Mouse (Mus musculus): ENCODE data around the gene Olfr776. TPM values are rescaled to one million over a fixed set of nuclear protein-coding genes. Genes with fewer than 3 reads are reported as not detected.
"Not testable (repeated sequence)": the region's sequence is repeated elsewhere in the genome, so short reads cannot be mapped to it uniquely, and the experiment has no call there.

Gene Olfr776
- polyA plus RNA-seq (2014; fragmentation: Nextera tagmentation; extraction: Ambion mirVana): not detected in 2 replicates

- H3K27ac ChIP-seq (ENCODE audit: low read depth, low read length): no peak within 1 kb of the TSS
- DNase-seq (ENCODE audit: low spot score): no peak
- H3K9me3 ChIP-seq (replicated peaks; ENCODE audit: control insufficient read depth, low read length): no peaks in the 10 kb centered on the region
- H3K9ac ChIP-seq (ENCODE audit: low read length): no peak within 1 kb of the TSS
- H3K4me1 ChIP-seq (ENCODE audit: control insufficient read depth, insufficient read depth, low read length): no peaks in the 10 kb centered on the region
- no peak for ATAC-seq
- no peak within 1 kb of the TSS for H3K4me3 ChIP-seq (ENCODE audit: low read depth, low read length)
- H3K36me3 ChIP-seq (ENCODE audit: control insufficient read depth, insufficient read depth, low read length): no peaks in the 10 kb centered on the region
- H3K27me3 ChIP-seq (replicated peaks; ENCODE audit: control insufficient read depth, insufficient read depth, low read length): no peaks in the 10 kb centered on the region
- H3K4me2 ChIP-seq (ENCODE audit: low read length): no peak within 1 kb of the TSS
These were observed at the start of gene Olfr776 for GRCm38 (mm10) chr10:129258827-129259226. TSS of gene Olfr776 (plus strand) at chr10:129259127.

- ATAC-seq (no peak), DNase-seq (ENCODE audit: low spot score) (no peak)
- no peaks in the 10 kb centered on the region for H3K4me1 ChIP-seq (ENCODE audit: control insufficient read depth, insufficient read depth, low read length)
- H3K36me3 ChIP-seq (ENCODE audit: control insufficient read depth, insufficient read depth, low read length): no peaks in the 10 kb centered on the region
- WGBS: 80% methylated on average over 1 of the region's 1 CpGs
- H3K27me3 ChIP-seq (replicated peaks; ENCODE audit: control insufficient read depth, insufficient read depth, low read length): no peaks in the 10 kb centered on the region
- no peak overlapping the region for H3K4me2 ChIP-seq (ENCODE audit: low read length)
- no peak overlapping the region for H3K9ac ChIP-seq (ENCODE audit: low read length)
- no peak overlapping the region for H3K27ac ChIP-seq (ENCODE audit: low read depth, low read length)
- no peaks in the 10 kb centered on the region for H3K9me3 ChIP-seq (replicated peaks; ENCODE audit: control insufficient read depth, low read length)
- no peak overlapping the region for H3K4me3 ChIP-seq (ENCODE audit: low read depth, low read length)
These were observed 28.2 kb upstream of the Olfr776 start for GRCm38 (mm10) chr10:129230737-129231136.

GRCm38 (mm10) chr10:129235904-129236303 lies 23.0 kb upstream of the Olfr776 start, which contains the start of gene Olfr774:
TSS of gene Olfr774 (plus strand) at chr10:129236204.
- no peaks in the 10 kb centered on the region for H3K36me3 ChIP-seq (ENCODE audit: control insufficient read depth, insufficient read depth, low read length)
- H3K4me2 ChIP-seq (ENCODE audit: low read length): no peak within 1 kb of the TSS
- no peak for ATAC-seq
- DNase-seq (ENCODE audit: low spot score): no peak
- 73% methylated on average over 2 of the region's 2 CpGs for WGBS
- H3K4me3 ChIP-seq (ENCODE audit: low read depth, low read length): no peak within 1 kb of the TSS
- no peak within 1 kb of the TSS for H3K9ac ChIP-seq (ENCODE audit: low read length)
- no peaks in the 10 kb centered on the region for H3K27me3 ChIP-seq (replicated peaks; ENCODE audit: control insufficient read depth, insufficient read depth, low read length)
- no peak within 1 kb of the TSS for H3K27ac ChIP-seq (ENCODE audit: low read depth, low read length)
- H3K4me1 ChIP-seq (ENCODE audit: control insufficient read depth, insufficient read depth, low read length): no peaks in the 10 kb centered on the region
- no peaks in the 10 kb centered on the region for H3K9me3 ChIP-seq (replicated peaks; ENCODE audit: control insufficient read depth, low read length)

- no peaks in the 10 kb centered on the region for H3K4me1 ChIP-seq (ENCODE audit: control insufficient read depth, insufficient read depth, low read length)
- H3K27ac ChIP-seq (ENCODE audit: low read depth, low read length): no peak within 1 kb of the TSS
- 79% methylated on average over 3 of the region's 3 CpGs for WGBS
- H3K36me3 ChIP-seq (ENCODE audit: control insufficient read depth, insufficient read depth, low read length): no peaks in the 10 kb centered on the region
- H3K9ac ChIP-seq (ENCODE audit: low read length): no peak within 1 kb of the TSS
- ATAC-seq (no peak), DNase-seq (ENCODE audit: low spot score) (no peak)
- no peaks in the 10 kb centered on the region for H3K9me3 ChIP-seq (replicated peaks; ENCODE audit: control insufficient read depth, low read length)
- H3K27me3 ChIP-seq (replicated peaks; ENCODE audit: control insufficient read depth, insufficient read depth, low read length): no peaks in the 10 kb centered on the region
- no peak within 1 kb of the TSS for H3K4me3 ChIP-seq (ENCODE audit: low read depth, low read length)
- no peak within 1 kb of the TSS for H3K4me2 ChIP-seq (ENCODE audit: low read length)
These were observed 10.8 kb upstream of the Olfr776 start, which contains the start of gene Olfr775 for GRCm38 (mm10) chr10:129248112-129248511. TSS of gene Olfr775 (plus strand) at chr10:129248412.

- H3K27ac ChIP-seq (ENCODE audit: low read depth, low read length): no peak within 1 kb of the TSS
- ATAC-seq (no peak), DNase-seq (ENCODE audit: low spot score) (no peak)
- no peaks in the 10 kb centered on the region for H3K4me1 ChIP-seq (ENCODE audit: control insufficient read depth, insufficient read depth, low read length)
- H3K27me3 ChIP-seq (replicated peaks; ENCODE audit: control insufficient read depth, insufficient read depth, low read length): no peaks in the 10 kb centered on the region
- no peaks in the 10 kb centered on the region for H3K9me3 ChIP-seq (replicated peaks; ENCODE audit: control insufficient read depth, low read length)
- 92% methylated on average over 2 of the region's 2 CpGs for WGBS
- no peak within 1 kb of the TSS for H3K4me2 ChIP-seq (ENCODE audit: low read length)
- H3K9ac ChIP-seq (ENCODE audit: low read length): no peak within 1 kb of the TSS
- no peak within 1 kb of the TSS for H3K4me3 ChIP-seq (ENCODE audit: low read depth, low read length)
- H3K36me3 ChIP-seq (ENCODE audit: control insufficient read depth, insufficient read depth, low read length): no peaks in the 10 kb centered on the region
These were observed 12.2 kb downstream of the Olfr776 start, which contains the start of gene Olfr777 for GRCm38 (mm10) chr10:129271081-129271535. TSS of gene Olfr777 (minus strand) at chr10:129271485.

- not testable (repeated sequence) for H3K4me2 ChIP-seq (ENCODE audit: low read length); ATAC-seq; H3K9me3 ChIP-seq (replicated peaks; ENCODE audit: control insufficient read depth, low read length); H3K27ac ChIP-seq (ENCODE audit: low read depth, low read length); H3K27me3 ChIP-seq (replicated peaks; ENCODE audit: control insufficient read depth, insufficient read depth, low read length); H3K4me3 ChIP-seq (ENCODE audit: low read depth, low read length); H3K36me3 ChIP-seq (ENCODE audit: control insufficient read depth, insufficient read depth, low read length); DNase-seq (ENCODE audit: low spot score); H3K4me1 ChIP-seq (ENCODE audit: control insufficient read depth, insufficient read depth, low read length); H3K9ac ChIP-seq (ENCODE audit: low read length)
- whole genome bisulfite sequencing: 65% methylated on average over 1 of the region's 1 CpGs
These were observed 54.0 kb downstream of the Olfr776 start for GRCm38 (mm10) chr10:129312973-129313372.

- H3K9ac ChIP-seq (ENCODE audit: low read length); H3K4me3 ChIP-seq (ENCODE audit: low read depth, low read length); ATAC-seq; H3K4me2 ChIP-seq (ENCODE audit: low read length); H3K9me3 ChIP-seq (replicated peaks; ENCODE audit: control insufficient read depth, low read length); DNase-seq (ENCODE audit: low spot score); H3K4me1 ChIP-seq (ENCODE audit: control insufficient read depth, insufficient read depth, low read length); H3K27ac ChIP-seq (ENCODE audit: low read depth, low read length); H3K27me3 ChIP-seq (replicated peaks; ENCODE audit: control insufficient read depth, insufficient read depth, low read length); H3K36me3 ChIP-seq (ENCODE audit: control insufficient read depth, insufficient read depth, low read length): not testable (repeated sequence)
- no CpG with 5 or more reads among the region's 1 CpGs for WGBS
These were observed 54.6 kb downstream of the Olfr776 start for GRCm38 (mm10) chr10:129313521-129313920.

Other genes with a start within 250 kb of the Olfr776 start
- gene Olfr763, start 248.3 kb upstream of the Olfr776 start, polyA plus RNA-seq (2014; fragmentation: Nextera tagmentation; extraction: Ambion mirVana): not detected in 2 replicates
- not detected in 2 replicates for gene Olfr764-ps1, start 219.2 kb upstream of the Olfr776 start, polyA plus RNA-seq (2014; fragmentation: Nextera tagmentation; extraction: Ambion mirVana)
- gene Olfr765, start 209.1 kb upstream of the Olfr776 start, polyA plus RNA-seq (2014; fragmentation: Nextera tagmentation; extraction: Ambion mirVana): not detected in 2 replicates
- gene Olfr766-ps1, start 190.2 kb upstream of the Olfr776 start, polyA plus RNA-seq (2014; fragmentation: Nextera tagmentation; extraction: Ambion mirVana): not detected in 2 replicates
- gene Olfr767, start 176.2 kb upstream of the Olfr776 start, polyA plus RNA-seq (2014; fragmentation: Nextera tagmentation; extraction: Ambion mirVana): not detected in 2 replicates
- not detected in 2 replicates for gene Olfr768, start 159.8 kb upstream of the Olfr776 start, polyA plus RNA-seq (2014; fragmentation: Nextera tagmentation; extraction: Ambion mirVana)
- gene Olfr769, start 141.3 kb upstream of the Olfr776 start, polyA plus RNA-seq (2014; fragmentation: Nextera tagmentation; extraction: Ambion mirVana): not detected in 2 replicates
- gene Olfr770, start 120.1 kb upstream of the Olfr776 start, polyA plus RNA-seq (2014; fragmentation: Nextera tagmentation; extraction: Ambion mirVana): not detected in 2 replicates
- not detected in 2 replicates for gene Olfr771, start 94.4 kb upstream of the Olfr776 start, polyA plus RNA-seq (2014; fragmentation: Nextera tagmentation; extraction: Ambion mirVana)
- not detected in 2 replicates for gene Olfr772, start 81.2 kb upstream of the Olfr776 start, polyA plus RNA-seq (2014; fragmentation: Nextera tagmentation; extraction: Ambion mirVana)
- not detected in 2 replicates for gene Olfr773, start 71.7 kb upstream of the Olfr776 start, polyA plus RNA-seq (2014; fragmentation: Nextera tagmentation; extraction: Ambion mirVana)
- gene Olfr774, start 22.9 kb upstream of the Olfr776 start, polyA plus RNA-seq (2014; fragmentation: Nextera tagmentation; extraction: Ambion mirVana): not detected in 2 replicates
- not detected in 2 replicates for gene Olfr775, start 10.7 kb upstream of the Olfr776 start, polyA plus RNA-seq (2014; fragmentation: Nextera tagmentation; extraction: Ambion mirVana)
- gene Olfr777, start 12.4 kb downstream of the Olfr776 start, polyA plus RNA-seq (2014; fragmentation: Nextera tagmentation; extraction: Ambion mirVana): not detected in 2 replicates
- gene Olfr780, start 59.0 kb downstream of the Olfr776 start, polyA plus RNA-seq (2014; fragmentation: Nextera tagmentation; extraction: Ambion mirVana): not detected in 2 replicates
- not detected in 2 replicates for gene Olfr781, start 69.7 kb downstream of the Olfr776 start, polyA plus RNA-seq (2014; fragmentation: Nextera tagmentation; extraction: Ambion mirVana)
- not detected in 2 replicates for gene Olfr782, start 89.7 kb downstream of the Olfr776 start, polyA plus RNA-seq (2014; fragmentation: Nextera tagmentation; extraction: Ambion mirVana)
- gene Olfr784, start 125.0 kb downstream of the Olfr776 start, polyA plus RNA-seq (2014; fragmentation: Nextera tagmentation; extraction: Ambion mirVana): 0.09 TPM in 1 of 2 replicates, not detected in the other
- gene Olfr785, start 146.3 kb downstream of the Olfr776 start, polyA plus RNA-seq (2014; fragmentation: Nextera tagmentation; extraction: Ambion mirVana): not detected in 2 replicates
- not detected in 2 replicates for gene Olfr786, start 168.2 kb downstream of the Olfr776 start, polyA plus RNA-seq (2014; fragmentation: Nextera tagmentation; extraction: Ambion mirVana)
- gene Olfr787, start 202.7 kb downstream of the Olfr776 start, polyA plus RNA-seq (2014; fragmentation: Nextera tagmentation; extraction: Ambion mirVana): not detected in 2 replicates
- gene Olfr788, start 211.9 kb downstream of the Olfr776 start, polyA plus RNA-seq (2014; fragmentation: Nextera tagmentation; extraction: Ambion mirVana): not detected in 2 replicates
- gene Olfr789, start 225.6 kb downstream of the Olfr776 start, polyA plus RNA-seq (2014; fragmentation: Nextera tagmentation; extraction: Ambion mirVana): not detected in 2 replicates
- gene Olfr790, start 239.4 kb downstream of the Olfr776 start, polyA plus RNA-seq (2014; fragmentation: Nextera tagmentation; extraction: Ambion mirVana): not detected in 2 replicates

All from forebrain, embryonic 14.5 days (tissue).